Mouse (Mus musculus) NIH3T3 (cell line): ENCODE data around the gene Tdpoz1.
"Not testable (repeated sequence)": the region's sequence is repeated elsewhere in the genome, so short reads cannot be mapped to it uniquely, and the experiment has no call there.

ENCODE experiments used
- DNase-seq: peaks from one replicate; pipeline ENCODE4 v3.0.0-alpha.2; 2012; ENCODE audit warnings: low read depth

Tdpoz1 gene

DNA sequence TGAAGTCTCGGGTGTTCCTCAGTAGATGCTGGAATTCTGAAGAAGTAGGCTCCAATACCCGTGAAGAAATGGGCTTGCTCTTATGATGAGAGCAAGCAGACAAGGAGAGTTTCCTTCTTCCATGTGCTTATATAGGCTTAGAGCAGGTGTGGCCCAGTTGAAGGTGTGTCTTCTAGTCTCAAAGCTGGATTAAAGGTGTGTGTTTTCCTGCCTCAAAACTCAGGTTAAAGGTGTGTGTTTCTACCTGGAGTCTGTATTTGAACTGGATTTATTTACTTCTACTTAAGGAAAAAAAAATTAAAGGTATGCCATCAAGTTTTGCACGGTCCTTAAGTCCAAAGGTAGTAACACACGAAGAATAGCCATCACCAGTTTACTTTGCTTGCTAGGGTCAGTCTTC, at the start of gene Tdpoz1:
Gene Tdpoz1, minus strand, starts transcription at position 101 of the 400 bp plus-strand sequence.
- DNase-seq, result not testable (repeated sequence)

DNA sequence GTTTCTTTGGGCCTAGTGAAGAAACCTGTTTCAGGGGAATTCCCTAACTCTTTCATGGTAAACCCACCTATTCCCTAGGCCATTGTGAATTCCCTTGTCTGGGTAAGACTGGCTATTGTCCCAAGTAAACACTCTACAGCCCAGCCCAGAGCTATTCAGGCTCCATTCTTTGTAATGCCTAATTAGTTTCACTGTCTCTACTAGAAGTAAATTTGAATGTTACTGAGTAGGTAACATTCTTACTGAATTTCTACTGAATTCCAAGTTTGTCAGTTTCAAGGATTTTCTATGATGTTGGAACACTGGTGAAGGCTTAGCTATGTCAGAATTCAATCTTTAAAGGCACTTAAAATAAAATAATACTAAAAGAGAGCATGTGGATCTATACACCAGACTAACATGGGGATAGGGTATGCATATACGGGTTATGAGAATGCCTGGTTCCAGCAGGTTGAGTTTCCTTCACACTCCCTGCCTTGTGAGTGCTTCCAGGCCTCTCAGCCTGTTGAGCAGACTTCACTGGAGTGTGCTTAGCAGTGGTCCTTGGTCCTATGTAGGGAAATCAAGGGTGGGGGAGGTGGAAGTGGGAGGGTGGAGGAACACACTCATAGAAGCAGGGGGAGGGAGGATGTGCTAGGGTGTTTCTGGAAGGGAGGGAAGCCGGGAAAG, 33.0 kb upstream of the Tdpoz1 start:
- not testable (repeated sequence) for DNase-seq

DNA sequence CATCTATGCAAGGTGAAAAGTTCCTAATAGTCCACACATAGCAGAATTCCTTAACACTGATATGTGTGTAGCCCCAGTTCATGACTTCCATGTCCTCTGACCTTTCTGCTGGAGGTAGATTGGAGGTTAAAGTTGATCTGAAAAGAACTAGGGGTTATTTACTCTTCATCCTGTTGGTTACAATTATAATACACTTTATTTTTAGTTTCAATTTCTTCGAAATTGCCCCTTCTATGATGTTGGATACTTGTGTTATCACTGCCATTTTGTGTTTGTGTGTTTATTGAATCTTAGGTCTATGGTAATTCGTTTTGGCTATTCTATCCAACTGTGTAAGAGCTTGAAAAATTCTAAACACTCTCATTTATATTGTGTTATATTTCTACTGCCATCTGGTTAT, 16.9 kb upstream of the Tdpoz1 start, which contains the start of gene Gm37596:
Gene Gm37596, minus strand, starts transcription at position 101 of the 400 bp plus-strand sequence.
- DNase-seq, result not testable (repeated sequence)

GRCm38 (mm10) chr3:93670805-93671503, 5.2 kb downstream of the Tdpoz1 start:
- DNase-seq, result not testable (repeated sequence)

- DNase-seq, result no peak
Measured at GRCm38 (mm10) chr3:93654260-93654659, 21.9 kb downstream of the Tdpoz1 start.

DNA sequence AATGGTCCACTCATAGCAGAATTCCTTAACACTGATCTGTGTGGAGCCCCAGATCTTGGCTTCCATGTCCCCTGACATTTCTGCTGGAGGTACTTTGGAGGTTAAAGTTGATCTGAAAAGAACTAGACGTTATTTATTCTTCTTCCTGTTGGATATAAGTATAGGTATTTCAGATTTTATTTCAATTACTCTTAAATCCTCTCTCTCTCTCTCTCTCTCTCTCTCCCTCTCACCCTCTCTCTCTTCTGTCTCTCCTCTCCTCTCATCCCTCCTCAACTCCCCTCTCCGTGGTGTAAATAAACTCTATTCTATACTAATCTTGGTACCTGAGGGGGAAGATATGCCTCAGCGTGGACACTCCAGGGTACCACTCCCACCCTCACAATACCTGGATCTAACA, 23.5 kb downstream of the Tdpoz1 start, which contains the start of gene Tdpoz2:
Gene Tdpoz2, minus strand, starts transcription at position 101 of the 400 bp plus-strand sequence.
- DNase-seq, result no peak

DNA sequence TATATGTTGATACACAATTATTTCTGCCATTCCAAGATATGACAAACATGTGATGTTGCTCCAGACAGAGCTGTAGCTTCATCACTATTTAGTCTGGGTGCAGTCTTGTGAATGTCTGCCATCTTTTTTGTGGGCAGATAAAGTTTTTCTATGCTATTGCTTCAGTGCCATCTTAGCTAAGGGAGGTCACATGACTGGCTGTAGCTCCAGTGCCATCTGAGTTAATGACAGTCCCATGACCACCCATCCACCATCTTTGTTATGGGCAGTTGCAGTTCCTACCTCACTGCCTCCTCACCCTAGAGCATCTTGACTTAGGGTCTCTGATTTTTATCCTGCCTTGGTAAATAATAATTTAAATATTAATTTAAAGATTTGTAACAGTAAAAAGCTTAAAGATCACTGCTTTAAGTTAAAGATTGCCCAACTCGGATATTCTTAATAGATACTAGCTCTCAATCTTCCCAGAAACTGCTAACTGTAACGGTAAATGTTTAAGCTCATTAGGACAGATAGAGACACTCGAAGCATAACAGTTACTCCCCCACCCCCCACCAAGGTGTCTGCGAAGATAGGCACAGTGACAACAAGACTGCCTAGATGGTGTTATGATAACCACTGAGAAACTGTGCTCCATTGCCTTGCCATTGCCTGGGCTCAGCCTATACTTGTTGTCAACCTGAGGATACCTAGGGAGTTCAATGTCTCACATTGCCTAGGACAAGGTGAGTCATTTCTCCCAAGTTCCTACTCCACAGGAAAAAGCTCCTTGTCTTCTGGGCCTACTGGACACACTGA, 45.0 kb downstream of the Tdpoz1 start:
- not testable (repeated sequence) for DNase-seq
